Mouse (Mus musculus): Measurements from ENCODE around the gene Pdzrn4. TPM values are rescaled to one million over a fixed set of nuclear protein-coding genes. Genes with fewer than 3 reads are reported as not detected.

The Pdzrn4 gene
- total and polyA plus RNA-seq, 3 experiments: not detected

GRCm38 (mm10) chr15:92676096-92676495 lies 279.4 kb downstream of the Pdzrn4 start:
- H3K27me3 ChIP-seq (ENCODE audit: control insufficient read depth in 1 of 2, insufficient read depth in 2 of 2, low read length in 2 of 2): no peaks in the 10 kb centered on the region
- H3K27ac ChIP-seq (ENCODE audit: control insufficient read depth, low read depth, low read length): no peak overlapping the region
- H3K79me2 ChIP-seq (ENCODE audit: control insufficient read depth, insufficient read depth, low read length, poor library complexity): no peaks in the 10 kb centered on the region
- no peaks in the 10 kb centered on the region for H3K4me1 ChIP-seq (ENCODE audit: control insufficient read depth in 1 of 2, insufficient read depth in 2 of 2, low read length in 2 of 2)
- H3K9ac ChIP-seq (ENCODE audit: control insufficient read depth, low read depth, low read length, poor library complexity, severe bottlenecking): no peak overlapping the region
- no peak for DNase-seq (ENCODE audit: low read depth, low spot score)
- no peaks in the 10 kb centered on the region for H3K9me3 ChIP-seq (replicated peaks; ENCODE audit: insufficient read depth, low read length)
- TF ChIP-seq TCF12 (IDR thresholded peaks at IDR 0.05; ENCODE audit: low read depth, low read length): no peak
- TF ChIP-seq NELFE (IDR thresholded peaks at IDR 0.05; ENCODE audit: low read depth, low read length): no peak
- no peak for TF ChIP-seq E2F4 (IDR thresholded peaks at IDR 0.05; ENCODE audit: borderline replicate concordance, low read depth, low read length)
- TF ChIP-seq SMC3 (IDR thresholded peaks at IDR 0.05; ENCODE audit: low read depth, low read length): no peak
- TF ChIP-seq CHD1 (IDR thresholded peaks at IDR 0.05; ENCODE audit: low read depth, low read length): no peak
- TF ChIP-seq CTCF (IDR thresholded peaks at IDR 0.05 in 2 of 3, conservative IDR thresholded peaks at IDR 0.05 in 1 of 3; ENCODE audit: control insufficient read depth in 1 of 3, insufficient read depth in 1 of 3, low read depth in 2 of 3, low read length in 3 of 3, poor library complexity in 1 of 3, severe bottlenecking in 1 of 3): no peak
- no peak for TF ChIP-seq TBP (IDR thresholded peaks at IDR 0.05; ENCODE audit: low read depth, low read length)
- TF ChIP-seq KAT2A (conservative IDR thresholded peaks at IDR 0.05; ENCODE audit: low read depth, low read length): no peak
- no peak for TF ChIP-seq ETS1 (IDR thresholded peaks at IDR 0.05; ENCODE audit: low read depth, low read length)
- no peak for TF ChIP-seq TAL1 (IDR thresholded peaks at IDR 0.05; ENCODE audit: low read length)
- TF ChIP-seq EP300 (IDR thresholded peaks at IDR 0.05; ENCODE audit: low read depth in 1 of 2, low read length in 2 of 2): no peak
- no peak for TF ChIP-seq MXI1 (IDR thresholded peaks at IDR 0.05; ENCODE audit: low read depth, low read length)
- no peak for TF ChIP-seq MEF2A (IDR thresholded peaks at IDR 0.05; ENCODE audit: extremely low read depth, insufficient replicate concordance, low read depth, low read length, poor library complexity, severe bottlenecking)
- no peak for TF ChIP-seq USF1 (IDR thresholded peaks at IDR 0.05; ENCODE audit: low read depth, low read length)
- no peak for TF ChIP-seq BHLHE40 (IDR thresholded peaks at IDR 0.05; ENCODE audit: borderline replicate concordance, low read depth, low read length)
- no peak for TF ChIP-seq JUND (IDR thresholded peaks at IDR 0.05; ENCODE audit: low read depth, low read length)
- H3K36me3 ChIP-seq (ENCODE audit: control insufficient read depth in 1 of 2, insufficient read depth in 2 of 2, low read length in 2 of 2): no peaks in the 10 kb centered on the region
- H3K4me3 ChIP-seq (ENCODE audit: control insufficient read depth in 1 of 2, insufficient read depth in 1 of 2, low read depth in 2 of 2, low read length in 2 of 2): no peak overlapping the region

- no peak for TF ChIP-seq KAT2A (conservative IDR thresholded peaks at IDR 0.05; ENCODE audit: low read depth, low read length)
- TF ChIP-seq USF2 (IDR thresholded peaks at IDR 0.05; ENCODE audit: borderline replicate concordance in 1 of 2, insufficient read depth in 1 of 2, low read depth in 1 of 2, low read length in 2 of 2): no peak
- no peak for TF ChIP-seq BHLHE40 (IDR thresholded peaks at IDR 0.05; ENCODE audit: borderline replicate concordance, low read depth, low read length)
- TF ChIP-seq CHD1 (IDR thresholded peaks at IDR 0.05; ENCODE audit: low read depth, low read length): no peak
- TF ChIP-seq UBTF (IDR thresholded peaks at IDR 0.05; ENCODE audit: borderline replicate concordance, insufficient read depth, low read depth, low read length): no peak
- no peak for TF ChIP-seq ELF1 (IDR thresholded peaks at IDR 0.05; ENCODE audit: low read depth, low read length)
- TF ChIP-seq MAFK (IDR thresholded peaks at IDR 0.05; ENCODE audit: borderline replicate concordance, low read depth, low read length): no peak
- TF ChIP-seq MXI1 (IDR thresholded peaks at IDR 0.05; ENCODE audit: low read depth, low read length): no peak
- no peak for TF ChIP-seq E2F4 (IDR thresholded peaks at IDR 0.05; ENCODE audit: borderline replicate concordance, low read depth, low read length)
- TF ChIP-seq ETS1 (IDR thresholded peaks at IDR 0.05; ENCODE audit: low read depth, low read length): no peak
- TF ChIP-seq GABPA (IDR thresholded peaks at IDR 0.05; ENCODE audit: low read depth, low read length): no peak
- no peak for TF ChIP-seq ZC3H11A (IDR thresholded peaks at IDR 0.05; ENCODE audit: low read depth, low read length)
- TF ChIP-seq POLR2AphosphoS2 (IDR thresholded peaks at IDR 0.05; ENCODE audit: low read length): no peak
- TF ChIP-seq MAX (IDR thresholded peaks at IDR 0.05; ENCODE audit: low read length): no peak
- no peak for TF ChIP-seq MYB (IDR thresholded peaks at IDR 0.05; ENCODE audit: low read depth, low read length)
- no peak for TF ChIP-seq USF1 (IDR thresholded peaks at IDR 0.05; ENCODE audit: low read depth, low read length)
- no peak for TF ChIP-seq ZKSCAN1 (IDR thresholded peaks at IDR 0.05; ENCODE audit: low read depth, low read length)
- TF ChIP-seq SIN3A (IDR thresholded peaks at IDR 0.05; ENCODE audit: low read length): no peak
- no peak for TF ChIP-seq TAL1 (IDR thresholded peaks at IDR 0.05; ENCODE audit: low read length)
- no peaks in the 10 kb centered on the region for H3K36me3 ChIP-seq (ENCODE audit: control insufficient read depth in 1 of 2, insufficient read depth in 2 of 2, low read length in 2 of 2)
- H3K27ac ChIP-seq (ENCODE audit: control insufficient read depth, low read depth, low read length): no peak overlapping the region
- H3K9me3 ChIP-seq (replicated peaks; ENCODE audit: insufficient read depth, low read length): no peaks in the 10 kb centered on the region
- H3K9ac ChIP-seq (ENCODE audit: control insufficient read depth, low read depth, low read length, poor library complexity, severe bottlenecking): no peak overlapping the region
- H3K79me2 ChIP-seq (ENCODE audit: control insufficient read depth, insufficient read depth, low read length, poor library complexity): no peaks in the 10 kb centered on the region
- H3K27me3 ChIP-seq (ENCODE audit: control insufficient read depth in 1 of 2, insufficient read depth in 2 of 2, low read length in 2 of 2): no peaks in the 10 kb centered on the region
- no peaks in the 10 kb centered on the region for H3K4me1 ChIP-seq (ENCODE audit: control insufficient read depth in 1 of 2, insufficient read depth in 2 of 2, low read length in 2 of 2)
- no peak for DNase-seq (ENCODE audit: low read depth, low spot score)
- no peak overlapping the region for H3K4me3 ChIP-seq (ENCODE audit: control insufficient read depth in 1 of 2, insufficient read depth in 1 of 2, low read depth in 2 of 2, low read length in 2 of 2)
Observed at GRCm38 (mm10) chr15:92678377-92678776, 281.7 kb downstream of the Pdzrn4 start.

Data from MEL (cell line).